Mouse (Mus musculus) heart, embryonic 15.5 days (tissue): ENCODE results near the gene N4bp2l1. TPM values are rescaled to one million over a fixed set of nuclear protein-coding genes. Genes with fewer than 3 reads are reported as not detected.

Source experiments
- ATAC-seq: fragments of 200-750 bp; cut with Nextera tagmentation; replicated peaks from 2 replicates; pipeline ENCODE4 v1.8.0; 2017; ENCODE audit warnings: low read depth, moderate TSS enrichment; ENCODE audit not compliant: insufficient number of reproducible peaks, insufficient read depth, low FRiP score
- H3K27ac ChIP-seq: fragments of 300-500 bp; sonication (generic); 2 replicates; pipeline ENCODE4 v1.5.1; 2015; ENCODE audit warnings: mild to moderate bottlenecking, inconsistent platforms
- H3K27me3 ChIP-seq: fragments of 300-500 bp; sonication (generic); 2 replicates; pipeline ENCODE4 v1.6.1; 2015; ENCODE audit warnings: inconsistent platforms
- H3K36me3 ChIP-seq: fragments of 300-500 bp; sonication (generic); 2 replicates; pipeline ENCODE4 v1.6.1; 2015; ENCODE audit warnings: mild to moderate bottlenecking, inconsistent platforms
- H3K4me1 ChIP-seq: fragments of 300-500 bp; sonication (generic); replicated peaks from 2 replicates; pipeline ENCODE4 v1.6.1; 2015; ENCODE audit warnings: inconsistent platforms
- H3K4me2 ChIP-seq: fragments of 300-500 bp; sonication (generic); 2 replicates; pipeline ENCODE4 v1.6.1; 2015; ENCODE audit warnings: inconsistent platforms, mild to moderate bottlenecking, moderate library complexity
- H3K4me3 ChIP-seq: fragments of 300-500 bp; sonication (generic); 2 replicates; pipeline ENCODE4 v1.5.1; 2015; ENCODE audit warnings: mild to moderate bottlenecking, inconsistent platforms
- H3K9ac ChIP-seq: fragments of 300-500 bp; sonication (generic); 2 replicates; pipeline ENCODE4 v1.6.1; 2015; ENCODE audit warnings: mild to moderate bottlenecking, inconsistent platforms
- H3K9me3 ChIP-seq: fragments of 300-500 bp; sonication (generic); replicated peaks from 2 replicates; pipeline ENCODE4 v1.6.1; 2016; ENCODE audit warnings: inconsistent platforms
- WGBS: fragments of 180-500 bp; shearing (Covaris S2); methylation state at CpG from one replicate; pipeline ENCODE4 v1.1.7; 2015; ENCODE audit warnings: mixed read lengths; 5-methylcytosine and 5-hydroxymethylcytosine counted together
- polyA plus RNA-seq: library from polyadenylated mRNA; unstranded; fragments of >200 nt; fragmentation: Nextera tagmentation; extraction: Ambion mirVana; gene quantifications from 2 replicates; pipeline ENCODE4 v1.2.1, GENCODE M21; 2015

The N4bp2l1 gene
- polyA plus RNA-seq, 1 experiment from 2014 or later: 3.4 TPM

GRCm38 (mm10) chr5:150560851-150561250 lies 36.1 kb downstream of the N4bp2l1 start:
- Histone ChIP-seq H3K4me1 (no peaks in the 10 kb centered on the region), H3K27me3 (no peaks in the 10 kb centered on the region), H3K36me3 (peaks cover 23% of the 10 kb centered on the region; the same call in 1 of the 2 replicates), H3K9ac (no peak overlapping the region), H3K9me3 (no peaks in the 10 kb centered on the region), H3K4me3 (no peak overlapping the region), H3K4me2 (no peak overlapping the region), H3K27ac (no peak overlapping the region)
- ATAC-seq: no peak
- WGBS: 96% methylated on average over 5 of the region's 5 CpGs

- peaks cover 23% of the 10 kb centered on the region; the same call in 1 of the 2 replicates for H3K36me3 ChIP-seq
- WGBS: 59% methylated on average over 6 of the region's 6 CpGs
These were observed 37.4 kb downstream of the N4bp2l1 start for GRCm38 (mm10) chr5:150559519-150560103.

GRCm38 (mm10) chr5:150551637-150552036 lies 45.4 kb downstream of the N4bp2l1 start:
- Histone ChIP-seq H3K4me3 (no peak overlapping the region), H3K9me3 (no peaks in the 10 kb centered on the region), H3K27me3 (no peaks in the 10 kb centered on the region), H3K9ac (no peak overlapping the region), H3K27ac (no peak overlapping the region), H3K4me2 (no peak overlapping the region), H3K36me3 (peaks cover 32% of the 10 kb centered on the region), H3K4me1 (no peaks in the 10 kb centered on the region)
- ATAC-seq: no peak
- WGBS: 60% methylated on average over 3 of the region's 3 CpGs

More at GRCm38 (mm10) chr5:150559519-150560103, 37.4 kb downstream of the N4bp2l1 start:
- no peaks in the 10 kb centered on the region for H3K9me3 ChIP-seq
- 0 out of 2 replicates have a peak overlapping the region, but pooled peaks have one; percentile 0 for H3K9ac ChIP-seq
- no peaks in the 10 kb centered on the region for H3K4me1 ChIP-seq
- H3K27me3 ChIP-seq: no peaks in the 10 kb centered on the region
- H3K27ac ChIP-seq: peak overlapping the region; percentile 64
- H3K4me2 ChIP-seq: no peak overlapping the region
- ATAC-seq: peak; percentile 67
- no peak overlapping the region for H3K4me3 ChIP-seq

- Histone ChIP-seq H3K4me1 (no peaks in the 10 kb centered on the region), H3K27me3 (no peaks in the 10 kb centered on the region), H3K9ac (no peak overlapping the region), H3K4me2 (no peak overlapping the region), H3K4me3 (no peak overlapping the region), H3K36me3 (peaks cover 17% of the 10 kb centered on the region), H3K27ac (no peak overlapping the region), H3K9me3 (no peaks in the 10 kb centered on the region)
- WGBS: 89% methylated on average over 2 of the region's 2 CpGs
- no peak for ATAC-seq
These were observed 53.8 kb downstream of the N4bp2l1 start for GRCm38 (mm10) chr5:150543184-150543583.

GRCm38 (mm10) chr5:150541302-150541701 lies 55.7 kb downstream of the N4bp2l1 start:
- H3K9ac ChIP-seq: no peak overlapping the region
- no peaks in the 10 kb centered on the region for H3K9me3 ChIP-seq
- H3K36me3 ChIP-seq: peaks cover 28% of the 10 kb centered on the region
- H3K4me1 ChIP-seq: no peaks in the 10 kb centered on the region
- WGBS: 98% methylated on average over 1 of the region's 1 CpGs
- no peaks in the 10 kb centered on the region for H3K27me3 ChIP-seq
- H3K4me2 ChIP-seq: no peak overlapping the region
- H3K4me3 ChIP-seq: no peak overlapping the region
- no peak for ATAC-seq
- H3K27ac ChIP-seq: no peak overlapping the region

GRCm38 (mm10) chr5:150525239-150525638 lies 71.7 kb downstream of the N4bp2l1 start:
- Histone ChIP-seq H3K27me3 (no peaks in the 10 kb centered on the region), H3K27ac (no peak overlapping the region), H3K9me3 (no peaks in the 10 kb centered on the region), H3K4me3 (no peak overlapping the region), H3K36me3 (no peaks in the 10 kb centered on the region), H3K4me1 (peaks cover 12% of the 10 kb centered on the region), H3K9ac (no peak overlapping the region), H3K4me2 (no peak overlapping the region)
- no peak for ATAC-seq
- 83% methylated on average over 2 of the region's 2 CpGs for WGBS

GRCm38 (mm10) chr5:150522867-150523234 lies 74.1 kb downstream of the N4bp2l1 start:
- no peaks in the 10 kb centered on the region for H3K27me3 ChIP-seq
- no peaks in the 10 kb centered on the region for H3K36me3 ChIP-seq
- peak overlapping the region; percentile 91 for H3K9ac ChIP-seq
- H3K27ac ChIP-seq: peak overlapping the region; percentile 75
- no peak for ATAC-seq
- H3K4me1 ChIP-seq: peaks cover 12% of the 10 kb centered on the region
- 6% methylated on average over 11 of the region's 11 CpGs for WGBS
- H3K4me2 ChIP-seq: peak overlapping the region; percentile 78
- H3K4me3 ChIP-seq: peak overlapping the region; percentile 92
- no peaks in the 10 kb centered on the region for H3K9me3 ChIP-seq

GRCm38 (mm10) chr5:150521937-150522866 lies 74.8 kb downstream of the N4bp2l1 start, which contains the start of gene Brca2:
Gene Brca2 (plus strand): TSS chr5:150522630.
- Histone ChIP-seq H3K9ac (peak within 1 kb of the TSS; percentile 91), H3K9me3 (no peaks in the 10 kb centered on the region), H3K4me3 (peak within 1 kb of the TSS; percentile 92), H3K27ac (peak within 1 kb of the TSS; percentile 75), H3K4me1 (peaks cover 12% of the 10 kb centered on the region), H3K36me3 (no peaks in the 10 kb centered on the region), H3K4me2 (peak within 1 kb of the TSS; percentile 78), H3K27me3 (no peaks in the 10 kb centered on the region)
- peak; percentile 93 for ATAC-seq
- 6% methylated on average over 63 of the region's 63 CpGs for WGBS

Other genes with a start within 250 kb of the N4bp2l1 start
- not detected in 2 replicates for gene Zar1l, start 79.0 kb downstream of the N4bp2l1 start, polyA plus RNA-seq
- 17.1 TPM in 2 replicates for gene Brca2, start 74.6 kb downstream of the N4bp2l1 start, polyA plus RNA-seq
- 25.3 and 29.5 TPM in 2 replicates for gene N4bp2l2, start 69.0 kb upstream of the N4bp2l1 start, polyA plus RNA-seq
- gene Pds5b, start 76.6 kb upstream of the N4bp2l1 start, polyA plus RNA-seq: 16.0 and 23.8 TPM in 2 replicates